Mouse (Mus musculus): Measurements from ENCODE around the gene Mcmbp.

DNA sequence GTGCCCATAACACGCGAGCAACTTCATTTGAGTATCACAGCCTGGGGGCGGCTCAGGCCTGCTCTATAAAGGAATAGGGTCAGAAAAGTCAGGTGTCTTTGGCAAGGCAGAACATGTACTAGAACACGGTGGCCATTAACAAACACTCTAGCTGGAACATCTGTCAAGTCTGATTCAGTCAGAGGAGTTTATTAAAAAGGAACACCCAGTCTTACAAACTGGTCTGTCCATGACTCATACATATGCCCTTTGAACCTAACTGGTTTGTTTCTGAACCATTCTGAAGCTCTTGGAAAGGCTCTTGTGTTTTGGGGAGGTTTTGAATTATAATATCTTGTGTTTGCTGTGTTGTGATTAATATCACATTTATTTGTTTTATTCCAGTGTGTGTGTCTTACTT lies 49.8 kb upstream of the Mcmbp start:
- TF ChIP-seq CTCF (IDR thresholded peaks at IDR 0.05; ENCODE audit: low read depth, low read length) (no peak), POLR2A (IDR thresholded peaks at IDR 0.05; ENCODE audit: extremely low read depth, insufficient read depth, low read length) (no peak)
